Mouse (Mus musculus) cerebellum, adult 2 months (tissue): ENCODE measurements around the gene Grik3. TPM values are rescaled to one million over a fixed set of nuclear protein-coding genes. Genes with fewer than 3 reads are reported as not detected.

Experiments
- DNase-seq, 2 experiments: peaks; one replicate each; pipeline ENCODE4 v3.0.0; 2021
- H3K27ac ChIP-seq: fragments of 200-500 bp; 2 replicates; pipeline ENCODE4 v1.5.1; 2012; ENCODE audit warnings: low read length, control low read depth, inconsistent platforms; ENCODE audit not compliant: insufficient read depth
- H3K27me3 ChIP-seq: fragments of 200-500 bp; 2 replicates; pipeline ENCODE4 v1.6.1; 2012; ENCODE audit warnings: inconsistent platforms, mild to moderate bottlenecking, low read length, moderate library complexity; ENCODE audit not compliant: control insufficient read depth, insufficient read depth
- H3K4me1 ChIP-seq: fragments of 200-500 bp; 2 replicates; pipeline ENCODE4 v1.6.1; 2011; ENCODE audit warnings: low read length; ENCODE audit not compliant: control insufficient read depth, insufficient read depth
- H3K4me3 ChIP-seq: fragments of 200-500 bp; replicated peaks from 2 replicates; pipeline ENCODE3; 2011; ENCODE audit warnings: mild to moderate bottlenecking, low read depth, low read length, control low read depth; ENCODE audit not compliant: insufficient read depth
- CTCF ChIP-seq: fragments of 200-500 bp; IDR thresholded peaks from 2 replicates; pipeline ENCODE4 v1.5.1; 2011; ENCODE audit warnings: low read depth, mild to moderate bottlenecking, control low read depth, low read length, moderate library complexity, borderline replicate concordance; ENCODE audit not compliant: insufficient read depth
- POLR2A ChIP-seq: fragments of 200-500 bp; IDR thresholded peaks from 2 replicates; pipeline ENCODE4 v1.6.1; 2011; ENCODE audit warnings: low read length, control low read depth, borderline replicate concordance; ENCODE audit not compliant: insufficient read depth
- WGBS: fragments of 180-500 bp; shearing (Covaris S2); methylation state at CpG from one replicate; pipeline ENCODE4 v1.1.7; 2018; 5-methylcytosine and 5-hydroxymethylcytosine counted together
- polyA plus RNA-seq: library from polyadenylated mRNA; depleted of rRNA; stranded (reverse); fragments of >200 nt; gene quantifications from 2 replicates; pipeline ENCODE4 v1.2.3, GENCODE M21; 2012

Grik3 gene
- polyA plus RNA-seq, 1 experiment = 18.2 TPM

GRCm38 (mm10) chr4:125629544-125629943, 139.0 kb downstream of the Grik3 start:
- Histone ChIP-seq H3K4me1 (no peaks in the 10 kb centered on the region), H3K27me3 (no peaks in the 10 kb centered on the region), H3K4me3 (no peak overlapping the region), H3K27ac (no peak overlapping the region)
- WGBS = 37% methylated on average over 4 of the region's 4 CpGs
- DNase-seq = peak in 1 of 2 experiments; percentile 37
- TF ChIP-seq CTCF (no peak), POLR2A (no peak)

- 90% methylated on average over 11 of the region's 11 CpGs for WGBS
- Histone ChIP-seq H3K27me3 (no peaks in the 10 kb centered on the region), H3K4me3 (no peak overlapping the region), H3K27ac (no peak overlapping the region), H3K4me1 (peaks cover 14% of the 10 kb centered on the region)
- TF ChIP-seq POLR2A (no peak), CTCF (no peak)
- DNase-seq = no peak
Observed at GRCm38 (mm10) chr4:125635037-125635436, 144.5 kb downstream of the Grik3 start.

GRCm38 (mm10) chr4:125636616-125637304, 146.3 kb downstream of the Grik3 start:
- no peaks in the 10 kb centered on the region for H3K27me3 ChIP-seq
- 4% methylated on average over 13 of the region's 13 CpGs for WGBS
- TF ChIP-seq POLR2A (no peak), CTCF (no peak)
- peaks cover 14% of the 10 kb centered on the region for H3K4me1 ChIP-seq
- no peak overlapping the region for H3K4me3 ChIP-seq
- no peak overlapping the region for H3K27ac ChIP-seq
- DNase-seq = peak; percentile 74 to 83

- TF ChIP-seq CTCF = no peak
- no peak for TF ChIP-seq POLR2A
- no peaks in the 10 kb centered on the region for H3K27me3 ChIP-seq
- H3K27ac ChIP-seq = no peak overlapping the region
- no peak overlapping the region for H3K4me3 ChIP-seq
- H3K4me1 ChIP-seq = peaks cover 14% of the 10 kb centered on the region
- 65% methylated on average over 13 of the region's 13 CpGs for WGBS
- peak in 1 of 2 experiments; percentile 21 for DNase-seq
Observed at GRCm38 (mm10) chr4:125637364-125637763, 146.9 kb downstream of the Grik3 start.

DNA sequence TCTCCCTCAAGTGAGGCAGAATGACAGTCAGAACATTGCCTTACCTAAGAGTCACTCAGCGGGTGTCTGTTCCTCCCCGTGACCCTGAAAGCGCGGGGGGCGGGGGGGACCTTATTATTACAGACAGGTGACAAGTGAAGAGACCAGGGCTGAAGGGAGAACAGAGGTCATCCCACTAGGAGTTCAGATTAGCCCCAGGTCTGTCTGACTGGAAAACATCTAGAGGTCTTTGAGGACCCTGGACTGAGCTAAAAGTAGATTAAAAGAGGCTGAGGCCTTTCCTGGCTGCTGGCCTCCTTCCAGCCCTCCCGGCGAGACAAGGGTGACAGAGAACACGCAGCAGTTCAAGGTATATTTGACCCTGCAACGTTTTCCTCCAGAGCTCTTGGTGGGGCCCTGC, 150.0 kb downstream of the Grik3 start:
- Histone ChIP-seq H3K4me3 (no peak overlapping the region), H3K4me1 (peaks cover 14% of the 10 kb centered on the region), H3K27ac (no peak overlapping the region), H3K27me3 (no peaks in the 10 kb centered on the region)
- no peak for TF ChIP-seq CTCF
- TF ChIP-seq POLR2A = no peak
- 76% methylated on average over 9 of the region's 9 CpGs for WGBS
- no peak for DNase-seq

GRCm38 (mm10) chr4:125640921-125641663, 150.6 kb downstream of the Grik3 start:
- no peak for DNase-seq
- Histone ChIP-seq H3K4me1 (peaks cover 14% of the 10 kb centered on the region), H3K4me3 (no peak overlapping the region), H3K27me3 (no peaks in the 10 kb centered on the region), H3K27ac (no peak overlapping the region)
- 81% methylated on average over 15 of the region's 15 CpGs for WGBS
- no peak for TF ChIP-seq CTCF
- TF ChIP-seq POLR2A = no peak

DNA sequence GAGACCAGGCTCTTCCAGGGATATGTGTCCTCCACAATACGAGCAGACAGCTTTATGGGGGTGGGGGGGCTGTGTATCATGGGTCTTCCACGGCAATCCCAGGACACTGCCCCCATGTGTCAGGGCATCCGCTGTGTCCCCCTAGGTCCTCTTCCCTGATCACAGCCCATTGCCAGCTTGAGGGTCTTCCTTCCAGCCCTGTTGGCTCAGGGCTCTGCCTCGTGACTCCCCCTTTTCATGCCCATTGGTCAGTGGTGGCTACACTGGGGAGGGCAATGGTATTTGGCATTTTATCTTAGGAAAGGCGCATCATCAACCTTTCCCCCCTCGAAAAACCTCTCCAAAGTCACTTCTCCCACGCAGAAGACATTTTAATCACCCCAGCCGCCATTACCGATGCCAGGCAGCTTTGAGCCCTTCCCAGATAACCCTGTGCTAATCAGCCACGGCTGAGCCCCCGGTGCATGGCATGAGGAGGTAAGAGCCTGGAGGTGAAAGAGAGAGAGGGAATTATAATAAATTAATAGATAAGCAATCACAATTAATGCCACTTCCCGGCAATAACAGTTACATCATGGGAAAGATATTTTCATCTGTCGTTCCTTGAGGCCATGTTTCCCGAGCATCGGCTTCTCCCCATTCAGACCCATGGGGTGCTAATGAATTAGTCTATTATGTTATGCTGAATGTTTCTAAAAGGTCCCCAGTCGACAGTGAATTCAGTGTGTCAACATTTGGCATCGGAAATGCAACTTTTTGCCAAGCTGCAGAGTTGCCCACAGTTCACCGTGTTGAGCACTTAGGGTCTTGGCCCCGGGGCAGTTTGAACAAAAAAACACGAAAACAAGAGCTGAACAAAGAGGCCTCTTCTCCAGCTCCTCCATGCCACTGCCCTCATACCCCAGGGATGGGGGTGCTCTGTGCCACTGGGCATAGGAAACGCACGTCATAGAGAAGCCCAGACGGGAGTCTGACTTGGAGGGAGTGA, 154.4 kb downstream of the Grik3 start:
- no peaks in the 10 kb centered on the region for H3K4me1 ChIP-seq
- no peak overlapping the region for H3K4me3 ChIP-seq
- 23% methylated on average over 23 of the region's 23 CpGs for WGBS
- H3K27me3 ChIP-seq = no peaks in the 10 kb centered on the region
- TF ChIP-seq CTCF (no peak), POLR2A (no peak)
- no peak overlapping the region for H3K27ac ChIP-seq
- peak; percentile 22 to 52 for DNase-seq
